Mouse (Mus musculus) gastrocnemius, adult 18-20 months (tissue): Measurements from ENCODE around the gene Zhx3. TPM values are rescaled to one million over a fixed set of nuclear protein-coding genes. Genes with fewer than 3 reads are reported as not detected.

ENCODE experiments used
- DNase-seq: peaks from one replicate; pipeline ENCODE4 v3.0.0; 2021; ENCODE audit warnings: low spot score
- total RNA-seq, 2 experiments: library from RNA; stranded (reverse); gene quantifications; 2 replicates each; pipeline ENCODE4 v1.2.3; 2021

Gene Zhx3
- total RNA-seq, 2 experiments from 2014 or later: 21.0 to 24.3 TPM

GRCm38 (mm10) chr2:160806091-160806521, 66.7 kb downstream of the Zhx3 start:
- peak; percentile 65 for DNase-seq

GRCm38 (mm10) chr2:160804794-160805527, 67.8 kb downstream of the Zhx3 start:
- peak; percentile 65 for DNase-seq

- DNase-seq: no peak
These were observed 70.5 kb downstream of the Zhx3 start for GRCm38 (mm10) chr2:160802326-160802725.

- no peak for DNase-seq
These were observed 71.8 kb downstream of the Zhx3 start for GRCm38 (mm10) chr2:160800967-160801366.

- DNase-seq: no peak
These were observed 74.6 kb downstream of the Zhx3 start for GRCm38 (mm10) chr2:160798206-160798605.

- DNase-seq: peak; percentile 84
These were observed 75.8 kb downstream of the Zhx3 start for GRCm38 (mm10) chr2:160796973-160797372.

GRCm38 (mm10) chr2:160793117-160793516, 79.7 kb downstream of the Zhx3 start:
- no peak for DNase-seq

- no peak for DNase-seq
These were observed 83.1 kb downstream of the Zhx3 start for GRCm38 (mm10) chr2:160789741-160790140.

GRCm38 (mm10) chr2:160789046-160789445, 83.8 kb downstream of the Zhx3 start:
- no peak for DNase-seq

- no peak for DNase-seq
These were observed 86.5 kb downstream of the Zhx3 start for GRCm38 (mm10) chr2:160786333-160786732.

GRCm38 (mm10) chr2:160780834-160781219, 92.0 kb downstream of the Zhx3 start:
- no peak for DNase-seq

- no peak for DNase-seq
These were observed 92.5 kb downstream of the Zhx3 start for GRCm38 (mm10) chr2:160780154-160780833.

- DNase-seq: no peak
These were observed 94.8 kb downstream of the Zhx3 start for GRCm38 (mm10) chr2:160778034-160778433.

GRCm38 (mm10) chr2:160771325-160772276, 101.2 kb downstream of the Zhx3 start:
- no peak for DNase-seq

GRCm38 (mm10) chr2:160770871-160771270, 101.9 kb downstream of the Zhx3 start:
- DNase-seq: no peak

GRCm38 (mm10) chr2:160770409-160770808, 102.4 kb downstream of the Zhx3 start:
- no peak for DNase-seq

- no peak for DNase-seq
These were observed 103.8 kb downstream of the Zhx3 start for GRCm38 (mm10) chr2:160768997-160769396.

- DNase-seq: no peak
These were observed 104.6 kb downstream of the Zhx3 start for GRCm38 (mm10) chr2:160768097-160768695.

- DNase-seq: no peak
These were observed 105.6 kb downstream of the Zhx3 start for GRCm38 (mm10) chr2:160767201-160767600.

GRCm38 (mm10) chr2:160766371-160766771, 106.4 kb downstream of the Zhx3 start:
- DNase-seq: peak; percentile 53

GRCm38 (mm10) chr2:160765096-160765495, 107.7 kb downstream of the Zhx3 start:
- DNase-seq: no peak
